Mouse (Mus musculus): Measurements from ENCODE around the gene Pdcd1lg2.

DNA sequence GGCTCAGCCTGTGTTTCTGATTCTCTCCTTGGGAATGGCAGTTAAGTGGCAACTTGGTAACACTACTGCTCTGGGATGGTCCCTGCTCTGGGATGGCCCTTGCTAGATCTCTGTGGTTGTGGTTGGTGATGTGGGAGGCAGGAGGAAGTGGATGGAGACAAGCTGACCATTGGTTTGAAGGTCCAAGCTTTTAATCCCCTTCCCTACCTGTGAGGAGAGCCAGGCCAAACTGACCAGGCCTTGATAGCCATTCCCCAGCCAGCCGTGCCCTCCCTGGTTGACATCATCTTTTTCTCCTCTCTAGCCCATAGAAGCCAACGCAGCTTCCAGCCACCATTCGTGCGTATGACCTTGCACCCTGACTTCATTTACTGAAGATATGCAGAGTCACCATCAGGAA, 8.1 kb upstream of the Pdcd1lg2 start:
- no peak for TF ChIP-seq CTCF (IDR thresholded peaks at IDR 0.05; ENCODE audit: low read depth, low read length)
- TF ChIP-seq POLR2A (IDR thresholded peaks at IDR 0.05; ENCODE audit: borderline replicate concordance, low read depth, low read length), result no peak

Data from bone marrow macrophage, adult 2 months (primary cell).